Mouse (Mus musculus): ENCODE data around the gene Rspo1.

- TF ChIP-seq POLR2A (IDR thresholded peaks at IDR 0.05; ENCODE audit: borderline replicate concordance, control insufficient read depth, low read depth, low read length) = no peak
- TF ChIP-seq CTCF (IDR thresholded peaks at IDR 0.05; ENCODE audit: control insufficient read depth, insufficient read depth, low read length) = no peak
Measured at GRCm38 (mm10) chr4:124999548-124999947, 13.3 kb downstream of the Rspo1 start.
